In genomic region chr12:102498726-102499125, GRCm38 (mm10) we compare ENCODE assay signal across 10 mouse cellular contexts. TPM values are rescaled to one million over a fixed set of nuclear protein-coding genes. Genes with fewer than 3 reads are reported as not detected.
DNase-seq lines count a peak whose midpoint lies in the region; ATAC-seq and TF ChIP-seq lines count a peak whose summit lies in the region.
"Had no signal": no experiment of that assay in that cellular context is flagged by ENCODE, and none has a peak within 500 bp of the region (broad histone marks: within the 10 kb centered on the region; RNA-seq: fewer than 3 reads in every experiment).

No protein-coding gene starts in this region.

- H3K9ac ChIP-seq in hindbrain, embryonic 11.5 days (ENCODE audit: low read depth, low read length): no peak overlapping the region
- no peak overlapping the region for H3K9ac ChIP-seq in hindbrain, embryonic 13.5 days
- H3K9ac ChIP-seq in midbrain, postnatal 0 days (replicated peaks; ENCODE audit: low read length, poor library complexity, severe bottlenecking): no peak overlapping the region
- H3K9ac ChIP-seq: neural tube, embryonic 13.5 days had no signal

- no peak overlapping the region for H3K4me2 ChIP-seq in hindbrain, embryonic 11.5 days (replicated peaks; ENCODE audit: low read depth, low read length)
- H3K4me2 ChIP-seq in hindbrain, embryonic 13.5 days: no peak overlapping the region
- H3K4me2 ChIP-seq in midbrain, postnatal 0 days (ENCODE audit: low read depth, low read length, poor library complexity, severe bottlenecking): no peak overlapping the region
- H3K4me2 ChIP-seq: neural tube, embryonic 13.5 days had no signal

- TF ChIP-seq POLR2A in embryonic fibroblast, embryonic 13.5 days (IDR thresholded peaks at IDR 0.05; ENCODE audit: low read depth, low read length): no peak

- H3K27me3 ChIP-seq in hindbrain, embryonic 11.5 days (ENCODE audit: control insufficient read depth, insufficient read depth, low read length): no peaks in the 10 kb centered on the region
- no peaks in the 10 kb centered on the region for H3K27me3 ChIP-seq in hindbrain, embryonic 13.5 days
- H3K27me3 ChIP-seq in midbrain, postnatal 0 days (ENCODE audit: insufficient read depth, low read length): no peaks in the 10 kb centered on the region
- H3K27me3 ChIP-seq: neural tube, embryonic 13.5 days had no signal

- no peaks in the 10 kb centered on the region for H3K36me3 ChIP-seq in hindbrain, embryonic 11.5 days (ENCODE audit: control insufficient read depth, insufficient read depth, low read length)
- H3K36me3 ChIP-seq in hindbrain, embryonic 13.5 days: peaks cover 54% of the 10 kb centered on the region
- H3K36me3 ChIP-seq in midbrain, postnatal 0 days (ENCODE audit: insufficient read depth, low read length): peaks cover 25% of the 10 kb centered on the region

- H3K27ac ChIP-seq in hindbrain, embryonic 11.5 days (ENCODE audit: low read depth, low read length): no peak overlapping the region
- no peak overlapping the region for H3K27ac ChIP-seq in hindbrain, embryonic 13.5 days
- H3K27ac ChIP-seq in embryonic fibroblast, embryonic 13.5 days (ENCODE audit: insufficient read depth, low read length): peak overlapping the region; percentile 75
- H3K27ac ChIP-seq in midbrain, postnatal 0 days (ENCODE audit: low read depth, low read length): no peak overlapping the region
- H3K27ac ChIP-seq: neural tube, embryonic 13.5 days had no signal

- no peaks in the 10 kb centered on the region for H3K4me1 ChIP-seq in hindbrain, embryonic 11.5 days (replicated peaks; ENCODE audit: control insufficient read depth, insufficient read depth, low read length)
- H3K4me1 ChIP-seq in hindbrain, embryonic 13.5 days (replicated peaks): no peaks in the 10 kb centered on the region
- H3K4me1 ChIP-seq in embryonic fibroblast, embryonic 13.5 days (ENCODE audit: control insufficient read depth, insufficient read depth, low read length): peaks cover 9% of the 10 kb centered on the region; the same call in 1 of the 2 replicates
- H3K4me1 ChIP-seq in midbrain, postnatal 0 days (ENCODE audit: insufficient read depth, low read length): no peaks in the 10 kb centered on the region
- H3K4me1 ChIP-seq: neural tube, embryonic 13.5 days had no signal

- no peak for TF ChIP-seq CTCF in embryonic fibroblast, embryonic 13.5 days (IDR thresholded peaks at IDR 0.05; ENCODE audit: borderline replicate concordance, insufficient read depth, low read length)
- no peak for TF ChIP-seq CTCF in midbrain, postnatal 0 days (IDR thresholded peaks at IDR 0.05)

- DNase-seq in hindbrain, embryonic 11.5 days (ENCODE audit: low spot score): peak; percentile 12
- peak; percentile 61 for DNase-seq in kidney, adult 18-20 months
- DNase-seq in lung, postnatal 25 days (ENCODE audit: low spot score): peak; percentile 34
- DNase-seq in midbrain, postnatal 0 days (ENCODE audit: low spot score): no peak
- DNase-seq in cerebellum, postnatal 25 days: no peak

- no peaks in the 10 kb centered on the region for H3K9me3 ChIP-seq in hindbrain, embryonic 11.5 days (ENCODE audit: control insufficient read depth, low read length)
- H3K9me3 ChIP-seq in hindbrain, embryonic 13.5 days: no peaks in the 10 kb centered on the region
- no peaks in the 10 kb centered on the region for H3K9me3 ChIP-seq in midbrain, postnatal 0 days (ENCODE audit: low read length)
- H3K9me3 ChIP-seq: neural tube, embryonic 13.5 days had no signal

- no peak for ATAC-seq in hindbrain, embryonic 11.5 days (ENCODE audit: low FRiP score)
- ATAC-seq in hindbrain, embryonic 13.5 days (ENCODE audit: low FRiP score): no peak
- no peak for ATAC-seq in midbrain, postnatal 0 days (ENCODE audit: low FRiP score)
- ATAC-seq in megakaryocyte progenitor cell, adult 5-6 weeks (replicated peaks; ENCODE audit: poor library complexity): no peak
- ATAC-seq: CD4-positive, CD25-positive, alpha-beta regulatory T cell, adult 4 months had no signal

- WGBS in hindbrain, embryonic 11.5 days: 77% methylated on average over 8 of the region's 8 CpGs
- 70% methylated on average over 8 of the region's 8 CpGs for WGBS in hindbrain, embryonic 13.5 days
- WGBS in midbrain, postnatal 0 days: 79% methylated on average over 8 of the region's 8 CpGs

- H3K4me3 ChIP-seq in hindbrain, embryonic 11.5 days (ENCODE audit: low read depth, low read length): no peak overlapping the region
- no peak overlapping the region for H3K4me3 ChIP-seq in hindbrain, embryonic 13.5 days
- H3K4me3 ChIP-seq in embryonic fibroblast, embryonic 13.5 days (ENCODE audit: insufficient read depth, low read length): no peak overlapping the region
- no peak overlapping the region for H3K4me3 ChIP-seq in midbrain, postnatal 0 days (ENCODE audit: low read depth, low read length)
- H3K4me3 ChIP-seq: neural tube, embryonic 13.5 days had no signal

RNA-seq across cellular contexts. Expression of gene Golga5, which starts 29.8 kb away (rescaled TPM):
- polyA plus RNA-seq in hindbrain, embryonic 11.5 days (2014; fragmentation: Nextera tagmentation; extraction: Ambion mirVana): 31.5 and 36.8 TPM in 2 replicates
- polyA plus RNA-seq in hindbrain, embryonic 13.5 days (2015; fragmentation: Nextera tagmentation; extraction: Ambion mirVana): 30.1 and 30.2 TPM in 2 replicates
- polyA plus RNA-seq in embryonic fibroblast, embryonic 13.5 days (2011; ENCODE audit: insufficient read length, low read depth, missing spikeins): 39.6 and 40.6 TPM in 2 replicates
- total RNA-seq in midbrain, postnatal 0 days (2014; rRNA removed): 20.8 and 26.0 TPM in 2 replicates
- polyA plus RNA-seq in midbrain, postnatal 0 days (2015; fragmentation: Nextera tagmentation; extraction: Ambion mirVana): 23.0 and 23.3 TPM in 2 replicates
- 22.1 and 28.8 TPM in 2 replicates for total RNA-seq in megakaryocyte progenitor cell, adult 5-6 weeks (2015)
- total RNA-seq in megakaryocyte progenitor cell, adult 5-6 weeks (2017): 69.0 and 74.0 TPM in 2 replicates

RNA-seq across cellular contexts. Expression of gene Chga, which starts 56.0 kb away (rescaled TPM):
- 24.8 and 27.1 TPM in 2 replicates for polyA plus RNA-seq in hindbrain, embryonic 11.5 days (2014; fragmentation: Nextera tagmentation; extraction: Ambion mirVana)
- 96.0 and 102 TPM in 2 replicates for polyA plus RNA-seq in hindbrain, embryonic 13.5 days (2015; fragmentation: Nextera tagmentation; extraction: Ambion mirVana)
- polyA plus RNA-seq in embryonic fibroblast, embryonic 13.5 days (2011; ENCODE audit: insufficient read length, low read depth, missing spikeins): not detected in 2 replicates
- total RNA-seq in midbrain, postnatal 0 days (2014; rRNA removed): 148 and 168 TPM in 2 replicates
- polyA plus RNA-seq in midbrain, postnatal 0 days (2015; fragmentation: Nextera tagmentation; extraction: Ambion mirVana): 257 and 272 TPM in 2 replicates
- not detected in 2 replicates for total RNA-seq in megakaryocyte progenitor cell, adult 5-6 weeks (2015)
- not detected in 2 replicates for total RNA-seq in megakaryocyte progenitor cell, adult 5-6 weeks (2017)
- polyA plus RNA-seq: CD4-positive, CD25-positive, alpha-beta regulatory T cell, adult 4 months had no signal

RNA-seq across cellular contexts. Expression of gene Lgmn, which starts 59.1 kb away (rescaled TPM):
- polyA plus RNA-seq in hindbrain, embryonic 11.5 days (2014; fragmentation: Nextera tagmentation; extraction: Ambion mirVana): 65.4 and 69.6 TPM in 2 replicates
- polyA plus RNA-seq in hindbrain, embryonic 13.5 days (2015; fragmentation: Nextera tagmentation; extraction: Ambion mirVana): 83.9 and 89.2 TPM in 2 replicates
- 71.1 and 73.8 TPM in 2 replicates for polyA plus RNA-seq in embryonic fibroblast, embryonic 13.5 days (2011; ENCODE audit: insufficient read length, low read depth, missing spikeins)
- 112 and 124 TPM in 2 replicates for total RNA-seq in midbrain, postnatal 0 days (2014; rRNA removed)
- polyA plus RNA-seq in midbrain, postnatal 0 days (2015; fragmentation: Nextera tagmentation; extraction: Ambion mirVana): 148 and 158 TPM in 2 replicates
- total RNA-seq in megakaryocyte progenitor cell, adult 5-6 weeks (2015): 2.1 and 2.9 TPM in 2 replicates
- total RNA-seq in megakaryocyte progenitor cell, adult 5-6 weeks (2017): 0.71 and 2.2 TPM in 2 replicates

Comparison
In these comparisons a context has a peak if more than half of its experiments do, and no peak if none do; other contexts are left out.
1. DNase-seq: peak in hindbrain, embryonic 11.5 days (single experiment), kidney, adult 18-20 months (single experiment) and lung, postnatal 25 days (single experiment); none in midbrain, postnatal 0 days (single experiment) and cerebellum, postnatal 25 days (0 of 2).
2. RNA of gene Chga, which starts 56.0 kb away (polyA plus RNA-seq): 257 to 272 TPM in midbrain, postnatal 0 days, 96.0 to 102 TPM in hindbrain, embryonic 13.5 days and 24.8 to 27.1 TPM in hindbrain, embryonic 11.5 days; not detected in embryonic fibroblast, embryonic 13.5 days; every median in the first group is over 10 times any median in the second.